Mouse (Mus musculus) adrenal gland (tissue): ENCODE results near the gene Zap70.

ENCODE experiments used
- intact Hi-C: fragments of 180-260 bp; cut with DNase I; formaldehyde crosslinking; loops from one replicate; pipeline ENCODE4 v1.15.1; 2025

Gene Zap70

DNA sequence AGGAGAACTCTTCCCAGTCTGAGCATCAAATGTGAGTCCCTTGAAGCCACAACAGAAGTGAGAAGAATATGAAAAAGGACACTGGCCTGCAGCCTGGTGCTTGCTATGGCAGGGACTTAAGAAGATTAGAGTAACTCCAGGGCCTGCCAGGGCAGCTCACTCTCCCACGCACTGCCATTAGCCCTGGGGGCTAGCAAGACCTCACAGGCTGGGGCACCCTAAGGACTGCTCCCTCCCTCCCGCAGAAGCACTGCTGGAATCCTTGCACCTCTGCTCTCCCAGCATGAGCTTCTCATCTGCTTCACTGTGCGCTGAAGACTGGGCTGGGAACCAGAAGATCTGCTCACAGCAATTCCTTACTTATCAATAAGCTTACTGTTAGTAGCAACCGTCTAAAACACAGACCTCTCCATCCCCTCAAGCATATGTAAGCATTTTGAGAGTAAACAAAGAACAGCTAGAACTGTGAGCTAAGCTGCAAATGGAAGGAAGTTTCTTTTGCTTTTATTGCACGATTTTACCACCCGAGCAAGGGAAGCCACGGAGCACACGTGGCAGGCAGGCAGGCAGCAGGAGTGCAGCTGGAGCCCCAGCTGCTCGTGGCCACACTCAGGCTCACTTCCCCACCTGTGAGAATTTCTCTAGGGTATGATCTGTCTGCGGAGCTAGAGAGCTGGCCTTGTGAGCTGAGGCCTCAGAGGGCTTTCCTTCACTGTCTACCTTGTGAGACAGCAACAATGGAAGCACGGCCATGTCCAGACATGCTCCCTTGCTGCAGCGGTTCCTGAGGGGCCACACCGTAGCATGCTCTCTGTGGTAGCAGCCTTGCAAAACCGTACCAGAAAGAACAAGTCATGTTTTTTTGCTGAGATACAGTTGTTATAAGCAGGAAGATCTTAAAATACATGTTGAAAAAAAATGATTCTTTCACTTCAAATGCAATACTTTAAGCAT, 69.6 kb downstream of the Zap70 start:
- intact Hi-C loops, result no loop called here
